Mouse (Mus musculus) gastrocnemius, postnatal 14 days (tissue): ENCODE results near the gene Aspg. TPM values are rescaled to one million over a fixed set of nuclear protein-coding genes. Genes with fewer than 3 reads are reported as not detected.

Source experiments
- DNase-seq: peaks from one replicate; pipeline ENCODE4 v3.0.0; 2021; ENCODE audit warnings: mixed read lengths
- intact Hi-C: fragments of 180-260 bp; cut with DNase I; formaldehyde crosslinking; loops from one replicate; pipeline ENCODE4 v1.15.1; 2025; ENCODE audit warnings: low total_unique reads
- total RNA-seq, 2 experiments: library from RNA; stranded (reverse); gene quantifications; 2 replicates each; pipeline ENCODE4 v1.2.3; 2021

Gene Aspg
- total RNA-seq, 2 experiments from 2014 or later, result not detected

GRCm38 (mm10) chr12:112112235-112112634 lies 5.8 kb downstream of the Aspg start:
- DNase-seq, result no peak
- intact Hi-C loops, result loop anchor here (10.0 kb wide), 1 partner anchor 363 kb away; no protein-coding TSS in a partner anchor

GRCm38 (mm10) chr12:112112686-112113396 lies 6.4 kb downstream of the Aspg start:
- no peak for DNase-seq
- intact Hi-C loops, result loop anchor here (10.0 kb wide), 1 partner anchor 362 kb away; no protein-coding TSS in a partner anchor

- intact Hi-C loops, result loop anchor here (10.0 kb wide), 1 partner anchor 361 kb away; no protein-coding TSS in a partner anchor
- peak; percentile 83 for DNase-seq
Measured at GRCm38 (mm10) chr12:112113710-112114109, 7.2 kb downstream of the Aspg start.

- intact Hi-C loops, result loop anchor here (10.0 kb wide), 1 partner anchor 358 kb away; no protein-coding TSS in a partner anchor
- DNase-seq, result no peak
Measured at GRCm38 (mm10) chr12:112117006-112117405, 10.5 kb downstream of the Aspg start.

- no peak for DNase-seq
- intact Hi-C loops, result loop anchor here (10.0 kb wide), 1 partner anchor 357 kb away; no protein-coding TSS in a partner anchor
Measured at GRCm38 (mm10) chr12:112117649-112118048, 11.2 kb downstream of the Aspg start.

- no peak for DNase-seq
- intact Hi-C loops, result no loop called here
Measured at GRCm38 (mm10) chr12:112121188-112121587, 14.7 kb downstream of the Aspg start.

- no peak for DNase-seq
- intact Hi-C loops, result no loop called here
Measured at GRCm38 (mm10) chr12:112125903-112126302, 19.4 kb downstream of the Aspg start.

GRCm38 (mm10) chr12:112126931-112127635 lies 20.6 kb downstream of the Aspg start:
- intact Hi-C loops, result no loop called here
- DNase-seq, result no peak

GRCm38 (mm10) chr12:112128526-112128925 lies 22.0 kb downstream of the Aspg start:
- DNase-seq, result no peak
- intact Hi-C loops, result no loop called here

- intact Hi-C loops, result no loop called here
- DNase-seq, result no peak
Measured at GRCm38 (mm10) chr12:112129300-112129856, 22.9 kb downstream of the Aspg start.

GRCm38 (mm10) chr12:112130161-112130860 lies 23.8 kb downstream of the Aspg start:
- peak; percentile 58 for DNase-seq
- intact Hi-C loops, result no loop called here

GRCm38 (mm10) chr12:112130957-112131356 lies 24.5 kb downstream of the Aspg start:
- DNase-seq, result no peak
- intact Hi-C loops, result no loop called here

GRCm38 (mm10) chr12:112140231-112140630 lies 33.8 kb downstream of the Aspg start:
- intact Hi-C loops, result no loop called here
- peak; percentile 48 for DNase-seq

- intact Hi-C loops, result no loop called here
- no peak for DNase-seq
Measured at GRCm38 (mm10) chr12:112140745-112141144, 34.3 kb downstream of the Aspg start.

- intact Hi-C loops, result no loop called here
- DNase-seq, result no peak
Measured at GRCm38 (mm10) chr12:112141300-112141699, 34.8 kb downstream of the Aspg start.

- intact Hi-C loops, result no loop called here
- no peak for DNase-seq
Measured at GRCm38 (mm10) chr12:112143116-112143832, 36.8 kb downstream of the Aspg start.

- intact Hi-C loops, result loop anchor here (2.0 kb wide), 1 partner anchor 401 kb away; no protein-coding TSS in a partner anchor
Measured at GRCm38 (mm10) chr12:112143833-112144201, 37.3 kb downstream of the Aspg start.

GRCm38 (mm10) chr12:112144377-112145115 lies 38.1 kb downstream of the Aspg start:
- DNase-seq, result no peak
- intact Hi-C loops, result loop anchor here (2.0 kb wide), 1 partner anchor 400 kb away; no protein-coding TSS in a partner anchor

More at GRCm38 (mm10) chr12:112143833-112144201, 37.3 kb downstream of the Aspg start:
- DNase-seq, result no peak
